In the genomic region with DNA sequence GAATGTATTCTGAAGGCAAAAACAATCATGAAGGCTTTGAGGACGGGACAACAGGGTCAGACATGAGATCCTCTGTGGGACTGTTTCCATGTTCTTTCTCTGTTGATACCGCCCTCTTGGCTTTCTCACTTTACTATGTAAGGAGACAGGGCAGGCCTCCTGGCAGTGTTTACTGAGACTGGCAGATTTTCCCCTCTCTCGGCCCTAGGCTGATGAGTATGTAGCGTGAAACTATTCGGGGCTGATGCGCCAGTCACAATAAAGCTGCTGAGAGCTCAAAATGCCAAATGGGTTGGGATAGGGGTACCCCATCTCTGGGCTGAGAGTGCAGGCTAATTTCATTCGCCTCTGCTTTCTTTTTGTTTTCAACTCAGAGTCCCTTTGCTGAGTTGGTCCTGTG, we compare ENCODE assay signal across 12 mouse cellular contexts.
"Had no signal": no experiment of that assay in that cellular context is flagged by ENCODE, and none has a peak within 500 bp of the region (broad histone marks: within the 10 kb centered on the region; RNA-seq: fewer than 3 reads in every experiment).

No protein-coding gene starts in this region.

- H3K4me2 ChIP-seq: liver, embryonic 13.5 days; midbrain, embryonic 11.5 days had no signal

- H3K36me3 ChIP-seq: liver, embryonic 13.5 days had no signal

- H3K27me3 ChIP-seq: liver, embryonic 13.5 days had no signal

- H3K9ac ChIP-seq: liver, embryonic 13.5 days had no signal

- DNase-seq: kidney, postnatal 14 days; kidney, postnatal 4 days; liver, embryonic 13.5 days; lung, adult 2 months; lung, postnatal 14 days; lung, postnatal 4 days; midbrain, embryonic 14.5 days; thymus, adult 2 months; thymus, postnatal 14 days; thymus, postnatal 4 days had no signal

- H3K27ac ChIP-seq: left cerebral cortex, adult 2 months; liver, embryonic 13.5 days had no signal

- H3K4me3 ChIP-seq: left cerebral cortex, adult 2 months; liver, embryonic 13.5 days had no signal

- H3K9me3 ChIP-seq: liver, embryonic 13.5 days had no signal
